In genomic region chr12:111443011-111443870, GRCm38 (mm10) we compare ENCODE assay signal across 7 mouse cellular contexts. TPM values are rescaled to one million over a fixed set of nuclear protein-coding genes. Genes with fewer than 3 reads are reported as not detected.
DNase-seq lines count a peak whose midpoint lies in the region; ATAC-seq and TF ChIP-seq lines count a peak whose summit lies in the region.

No protein-coding gene starts in this region.

- no peak for ATAC-seq in CD4-positive, CD25-positive, alpha-beta regulatory T cell, adult 4 months

- TF ChIP-seq EP300 in MEL (IDR thresholded peaks at IDR 0.05; ENCODE audit: low read depth in 1 of 2, low read length in 2 of 2), result peak; percentile 94 to 97

- peaks cover 17% of the 10 kb centered on the region for H3K79me2 ChIP-seq in MEL (ENCODE audit: control insufficient read depth, insufficient read depth, low read length, poor library complexity)
- H3K79me2 ChIP-seq in macrophage (ENCODE audit: inconsistent target), result peaks cover 57% of the 10 kb centered on the region

- no peaks in the 10 kb centered on the region for H3K9me3 ChIP-seq in MEL (replicated peaks; ENCODE audit: insufficient read depth, low read length)

- H3K4me1 ChIP-seq in MEL (ENCODE audit: control insufficient read depth in 1 of 2, insufficient read depth in 2 of 2, low read length in 2 of 2), result peaks cover 15 to 28% of the 10 kb centered on the region in 2 experiments

- no peaks in the 10 kb centered on the region for H3K27me3 ChIP-seq in MEL (ENCODE audit: control insufficient read depth in 1 of 2, insufficient read depth in 2 of 2, low read length in 2 of 2)

- H3K9ac ChIP-seq in MEL (ENCODE audit: control insufficient read depth, low read depth, low read length, poor library complexity, severe bottlenecking), result peak overlapping the region; percentile 76

- peaks cover 5 to 20% of the 10 kb centered on the region in 2 experiments; a peak in 3 of 4 replicates for H3K36me3 ChIP-seq in MEL (ENCODE audit: control insufficient read depth in 1 of 2, insufficient read depth in 2 of 2, low read length in 2 of 2)
- H3K36me3 ChIP-seq in macrophage (ENCODE audit: inconsistent target), result peaks cover 17% of the 10 kb centered on the region; the same call in 1 of the 2 replicates

- peak; percentile 92 for DNase-seq in MEL (ENCODE audit: low read depth, low spot score)
- peak; percentile 55 for DNase-seq in c-Kit-positive CD71-negative TER-119-negative erythroid progenitor cells, embryonic 14.5 days (ENCODE audit: low read depth)
- DNase-seq in heart, postnatal 10 days, result peak; percentile 79 to 80
- no peak for DNase-seq in B cell, adult 2 months
- no peak for DNase-seq in ovary, adult 18-20 months (ENCODE audit: low spot score)

- TF ChIP-seq CTCF in MEL (IDR thresholded peaks at IDR 0.05 in 2 of 3, conservative IDR thresholded peaks at IDR 0.05 in 1 of 3; ENCODE audit: control insufficient read depth in 1 of 3, insufficient read depth in 1 of 3, low read depth in 2 of 3, low read length in 3 of 3, poor library complexity in 1 of 3, severe bottlenecking in 1 of 3), result no peak

- H3K4me3 ChIP-seq in MEL (ENCODE audit: control insufficient read depth in 1 of 2, insufficient read depth in 1 of 2, low read depth in 2 of 2, low read length in 2 of 2), result peak overlapping the region; percentile 74 to 94
- peak overlapping the region; percentile 94 for H3K4me3 ChIP-seq in macrophage (ENCODE audit: inconsistent target)

- WGBS in macrophage (ENCODE audit: missing documents), result 30% methylated on average over 14 of the region's 15 CpGs

- intact Hi-C loops in heart, postnatal 10 days (cut with DNase I), result no loop called here

- peak in 1 of 2 experiments; percentile 65; a peak in 2 of 4 replicates for TF ChIP-seq POLR2A in MEL (IDR thresholded peaks at IDR 0.05; ENCODE audit: control insufficient read depth in 1 of 2, insufficient read depth in 1 of 2, low read depth in 1 of 2, low read length in 2 of 2, poor library complexity in 1 of 2)

- TF ChIP-seq RAD21 in MEL (IDR thresholded peaks at IDR 0.05; ENCODE audit: low read depth, low read length), result no peak

- H3K27ac ChIP-seq in MEL (ENCODE audit: control insufficient read depth, low read depth, low read length) (peak overlapping the region; percentile 86), macrophage (peak overlapping the region; percentile 91)

TF ChIP-seq in MEL, 35 proteins besides CTCF, POLR2A, EP300 and RAD21 (continues in another document):
- TF ChIP-seq MYB (IDR thresholded peaks at IDR 0.05; ENCODE audit: low read depth, low read length) (peak; percentile 90), MAFK (IDR thresholded peaks at IDR 0.05; ENCODE audit: borderline replicate concordance, low read depth, low read length) (peak; percentile 26; the same call in 1 of the 2 replicates), NELFE (IDR thresholded peaks at IDR 0.05; ENCODE audit: low read depth, low read length) (peak; percentile 26; the same call in 1 of the 2 replicates), POLR2AphosphoS2 (IDR thresholded peaks at IDR 0.05; ENCODE audit: low read length) (no peak; the same call in none of the 2 replicates), HCFC1 (IDR thresholded peaks at IDR 0.05; ENCODE audit: low read depth, low read length) (peak; percentile 60), USF2 (IDR thresholded peaks at IDR 0.05; ENCODE audit: borderline replicate concordance in 1 of 2, insufficient read depth in 1 of 2, low read depth in 1 of 2, low read length in 2 of 2) (no peak), TCF12 (IDR thresholded peaks at IDR 0.05; ENCODE audit: low read depth, low read length) (peak; percentile 96), TBP (IDR thresholded peaks at IDR 0.05; ENCODE audit: low read depth, low read length) (peak; percentile 78), CHD2 (IDR thresholded peaks at IDR 0.05; ENCODE audit: low read length) (0 out of 2 replicates have a peak, but pooled peaks have one; percentile 20), E2F4 (IDR thresholded peaks at IDR 0.05; ENCODE audit: borderline replicate concordance, low read depth, low read length) (no peak), BHLHE40 (IDR thresholded peaks at IDR 0.05; ENCODE audit: borderline replicate concordance, low read depth, low read length) (peak; percentile 34; the same call in 1 of the 2 replicates), ZNF384 (IDR thresholded peaks at IDR 0.05; ENCODE audit: low read depth, low read length) (0 out of 2 replicates have a peak, but pooled peaks have one; percentile 10), GABPA (IDR thresholded peaks at IDR 0.05; ENCODE audit: low read depth, low read length) (no peak), MAZ (IDR thresholded peaks at IDR 0.05; ENCODE audit: low read depth, low read length) (peak; percentile 67; the same call in 1 of the 2 replicates), UBTF (IDR thresholded peaks at IDR 0.05; ENCODE audit: borderline replicate concordance, insufficient read depth, low read depth, low read length) (no peak), KAT2A (conservative IDR thresholded peaks at IDR 0.05; ENCODE audit: low read depth, low read length) (no peak), MYC (IDR thresholded peaks at IDR 0.05; ENCODE audit: low read depth, low read length) (no peak), CHD1 (IDR thresholded peaks at IDR 0.05; ENCODE audit: low read depth, low read length) (0 out of 2 replicates have a peak, but pooled peaks have one; percentile 54), POLR2AphosphoS5 (IDR thresholded peaks at IDR 0.05; ENCODE audit: borderline replicate concordance, low read depth, low read length) (no peak), TAL1 (IDR thresholded peaks at IDR 0.05; ENCODE audit: low read length) (peak; percentile 94), SIN3A (IDR thresholded peaks at IDR 0.05; ENCODE audit: low read length) (peak; percentile 81), MXI1 (IDR thresholded peaks at IDR 0.05; ENCODE audit: low read depth, low read length) (no peak; the same call in none of the 2 replicates), ZC3H11A (IDR thresholded peaks at IDR 0.05; ENCODE audit: low read depth, low read length) (no peak), ZKSCAN1 (IDR thresholded peaks at IDR 0.05; ENCODE audit: low read depth, low read length) (no peak), ZMIZ1 (IDR thresholded peaks at IDR 0.05; ENCODE audit: low read depth, low read length) (peak; percentile 59; the same call in 1 of the 2 replicates), JUND (IDR thresholded peaks at IDR 0.05; ENCODE audit: low read depth, low read length) (no peak), SMC3 (IDR thresholded peaks at IDR 0.05; ENCODE audit: low read depth, low read length) (no peak), USF1 (IDR thresholded peaks at IDR 0.05; ENCODE audit: low read depth, low read length) (no peak), RCOR1 (IDR thresholded peaks at IDR 0.05; ENCODE audit: low read depth, low read length) (peak; percentile 77), NRF1 (IDR thresholded peaks at IDR 0.05; ENCODE audit: insufficient read depth, low read depth, low read length, poor library complexity, severe bottlenecking) (0 out of 2 replicates have a peak, but pooled peaks have one; percentile 13)

RNA-seq across cellular contexts. Expression of gene Tnfaip2, which starts 1.0 kb away (rescaled TPM):
- 62.5 and 77.2 TPM in 2 replicates for total RNA-seq in MEL (2012; rRNA removed)
- polyA plus RNA-seq in MEL (2012; ENCODE audit: insufficient read depth in 1 of 2, insufficient read length in 2 of 2, low read depth in 1 of 2, low replicate concordance in 2 of 2, missing spikeins in 1 of 2) (10 to 100 TPM; 51.4 to 66.8 TPM), macrophage (2018) (127 to 339 TPM (median 289 TPM) in 3 replicates)
- 10 to 100 TPM; 28.9 to 41.2 TPM for total RNA-seq in heart, postnatal 10 days (2021)
- over 10,000 TPM in 4 of 26 experiments, 1,000 to 10,000 TPM in 18, 100 to 1,000 TPM in 4; 785 to 11,990 (median 4,844) TPM for total RNA-seq in macrophage (2018; cell fraction: chromatin; rRNA removed)
- 1,000 to 10,000 TPM in 8 of 26 experiments, 100 to 1,000 TPM in 18; 279 to 3,779 (median 516) TPM for total RNA-seq in macrophage (2018; cell fraction: cytosol; rRNA removed)
- total RNA-seq in macrophage (2018; cell fraction: nucleus; rRNA removed), result 1,000 to 10,000 TPM in 19 of 26 experiments, 100 to 1,000 TPM in 7; 417 to 7,545 (median 2,584) TPM
- polyA plus RNA-seq in CD4-positive, CD25-positive, alpha-beta regulatory T cell, adult 4 months (2017; shearing (Covaris generic)), result not detected

RNA-seq across cellular contexts. Expression of gene Exoc3l4, which starts 26.4 kb away (rescaled TPM):
- total RNA-seq in MEL (2012; rRNA removed), result 0.04 TPM in 1 of 2 replicates, not detected in the other
- under 1 TPM in 1 of 2 experiments, not detected in 1; 0.17 TPM for polyA plus RNA-seq in MEL (2012; ENCODE audit: insufficient read depth in 1 of 2, insufficient read length in 2 of 2, low read depth in 1 of 2, low replicate concordance in 2 of 2, missing spikeins in 1 of 2)
- 1 to 10 TPM; 5.3 to 8.3 TPM for total RNA-seq in heart, postnatal 10 days (2021)
- 100 to 1,000 TPM in 1 of 26 experiments, 10 to 100 TPM in 23, 1 to 10 TPM in 2; 9.1 to 109 (median 30.7) TPM for total RNA-seq in macrophage (2018; cell fraction: chromatin; rRNA removed)
- 10 to 100 TPM in 20 of 26 experiments, 1 to 10 TPM in 6; 7.8 to 73.6 (median 15.0) TPM for total RNA-seq in macrophage (2018; cell fraction: cytosol; rRNA removed)
- 100 to 1,000 TPM in 4 of 26 experiments, 10 to 100 TPM in 20, 1 to 10 TPM in 2; 8.3 to 170 (median 42.3) TPM for total RNA-seq in macrophage (2018; cell fraction: nucleus; rRNA removed)
- polyA plus RNA-seq in macrophage (2018), result 8.0 to 13.2 TPM (median 12.5 TPM) in 3 replicates
- polyA plus RNA-seq in CD4-positive, CD25-positive, alpha-beta regulatory T cell, adult 4 months (2017; shearing (Covaris generic)), result not detected

RNA-seq across cellular contexts. Expression of gene Lbhd2, which starts 36.6 kb away (rescaled TPM):
- total RNA-seq in MEL (2012; rRNA removed), result not detected in 2 replicates
- polyA plus RNA-seq in MEL (2012; ENCODE audit: insufficient read depth in 1 of 2, insufficient read length in 2 of 2, low read depth in 1 of 2, low replicate concordance in 2 of 2, missing spikeins in 1 of 2), result not detected
- total RNA-seq in heart, postnatal 10 days (2021), result not detected
- not detected for total RNA-seq in macrophage (2018; cell fraction: chromatin; rRNA removed)
- total RNA-seq in macrophage (2018; cell fraction: cytosol; rRNA removed), result not detected
- not detected for total RNA-seq in macrophage (2018; cell fraction: nucleus; rRNA removed)
- not detected in 3 replicates for polyA plus RNA-seq in macrophage (2018)
- polyA plus RNA-seq in CD4-positive, CD25-positive, alpha-beta regulatory T cell, adult 4 months (2017; shearing (Covaris generic)), result not detected

RNA-seq across cellular contexts. Expression of gene Gm266, which starts 42.4 kb away (rescaled TPM):
- total RNA-seq in MEL (2012; rRNA removed), result not detected in 2 replicates
- not detected for polyA plus RNA-seq in MEL (2012; ENCODE audit: insufficient read depth in 1 of 2, insufficient read length in 2 of 2, low read depth in 1 of 2, low replicate concordance in 2 of 2, missing spikeins in 1 of 2)
- 1 to 10 TPM; 2.2 to 2.4 TPM for total RNA-seq in heart, postnatal 10 days (2021)
- total RNA-seq in macrophage (2018; cell fraction: chromatin; rRNA removed), result not detected
- total RNA-seq in macrophage (2018; cell fraction: cytosol; rRNA removed), result under 1 TPM in 2 of 26 experiments, not detected in 24; 0.10 to 0.14 TPM
- under 1 TPM in 1 of 26 experiments, not detected in 25; 0.86 TPM for total RNA-seq in macrophage (2018; cell fraction: nucleus; rRNA removed)
- polyA plus RNA-seq in macrophage (2018), result not detected in 3 replicates
- not detected for polyA plus RNA-seq in CD4-positive, CD25-positive, alpha-beta regulatory T cell, adult 4 months (2017; shearing (Covaris generic))

Comparison
In these comparisons a context has a peak if more than half of its experiments do, and no peak if none do; other contexts are left out.
1. DNase-seq: peak in MEL (single experiment), c-Kit-positive CD71-negative TER-119-negative erythroid progenitor cells, embryonic 14.5 days (single experiment) and heart, postnatal 10 days (2 of 2); none in B cell, adult 2 months (0 of 2) and ovary, adult 18-20 months (single experiment).
2. RNA of gene Tnfaip2, which starts 1.0 kb away (polyA plus RNA-seq): 127 to 339 TPM in macrophage and 51.4 to 66.8 TPM in MEL; not detected in CD4-positive, CD25-positive, alpha-beta regulatory T cell, adult 4 months; every median in the first group is over 10 times any median in the second.